Mouse (Mus musculus) layer of hippocampus, postnatal 25 days (tissue): ENCODE data around the gene Itgb1. TPM values are rescaled to one million over a fixed set of nuclear protein-coding genes. Genes with fewer than 3 reads are reported as not detected.
A peak's percentile ranks its signal among the peaks of the same experiment; 100 is the strongest.

ENCODE experiments used
- DNase-seq, 2 experiments: peaks; one replicate each; pipeline ENCODE4 v3.0.0; 2022; ENCODE audit warnings: mixed read lengths in 2 of 2, low spot score in 1 of 2; ENCODE audit errors: extremely low spot score in 1 of 2
- total RNA-seq, 2 experiments: library from RNA; stranded (reverse); gene quantifications; 2 replicates each; pipeline ENCODE4 v1.2.3; 2021

The Itgb1 gene
- total RNA-seq, 2 experiments from 2014 or later: 49.0 to 51.7 TPM

DNA sequence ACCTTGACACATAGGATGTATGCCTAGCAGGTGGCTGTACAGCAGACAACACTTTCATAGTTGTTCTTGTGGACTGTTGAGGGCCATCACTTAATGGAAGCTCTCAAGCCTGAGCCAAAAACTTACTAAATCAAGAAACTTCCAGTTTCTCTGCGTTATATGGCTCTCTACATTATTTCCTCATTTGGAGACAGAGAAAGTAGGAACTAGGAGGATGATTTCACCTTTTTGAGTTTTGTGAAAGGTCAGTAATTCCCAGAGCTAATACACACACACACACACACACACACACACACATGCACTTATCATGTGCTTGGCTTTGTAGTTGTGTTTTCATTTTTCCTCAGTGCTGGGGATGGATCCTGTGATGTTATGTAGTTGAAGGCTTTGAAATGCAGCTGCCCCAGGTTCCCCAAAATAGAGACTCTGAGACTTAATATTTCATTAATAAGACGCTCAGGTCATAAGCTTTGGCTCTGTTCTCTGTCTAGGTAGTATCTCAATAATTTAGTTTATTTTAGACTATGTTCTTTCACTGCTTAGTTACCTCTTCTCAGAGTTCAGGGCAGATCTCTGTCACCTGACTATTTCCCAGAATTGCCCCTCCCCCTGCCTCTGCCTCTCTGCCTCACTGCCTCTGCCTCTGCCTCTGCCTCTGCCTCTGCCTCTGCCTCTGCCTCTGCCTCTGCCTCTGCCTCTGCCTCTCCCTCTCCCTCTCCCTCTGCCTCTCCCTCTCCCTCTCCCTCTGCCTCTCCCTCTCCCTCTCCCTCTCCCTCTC, 4.7 kb upstream of the Itgb1 start:
- DNase-seq: no peak

DNA sequence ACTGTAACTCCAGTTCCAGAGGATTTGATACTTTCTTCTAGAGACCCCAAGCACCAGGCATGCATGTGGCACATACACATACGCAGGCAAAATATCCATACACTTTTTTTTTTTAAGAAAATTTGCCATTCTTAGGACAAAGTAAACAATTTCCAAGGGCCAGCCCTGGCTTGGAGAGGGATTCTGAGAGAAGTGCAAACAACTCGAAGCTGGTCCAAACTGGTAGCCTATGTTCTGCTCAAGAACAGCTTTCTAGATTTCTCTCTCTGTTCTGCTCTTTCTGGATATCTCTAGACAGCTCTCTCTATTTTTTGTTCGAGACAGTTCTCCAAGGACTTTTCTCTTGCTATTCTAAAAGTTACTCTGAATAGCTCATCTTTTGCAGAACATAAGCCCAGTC, 3.5 kb upstream of the Itgb1 start:
- DNase-seq: no peak

- DNase-seq: no peak
Measured at GRCm38 (mm10) chr8:128684609-128685506, 596 bp upstream of the Itgb1 start.

GRCm38 (mm10) chr8:128686429-128686990, 1.1 kb downstream of the Itgb1 start:
- DNase-seq: no peak

DNA sequence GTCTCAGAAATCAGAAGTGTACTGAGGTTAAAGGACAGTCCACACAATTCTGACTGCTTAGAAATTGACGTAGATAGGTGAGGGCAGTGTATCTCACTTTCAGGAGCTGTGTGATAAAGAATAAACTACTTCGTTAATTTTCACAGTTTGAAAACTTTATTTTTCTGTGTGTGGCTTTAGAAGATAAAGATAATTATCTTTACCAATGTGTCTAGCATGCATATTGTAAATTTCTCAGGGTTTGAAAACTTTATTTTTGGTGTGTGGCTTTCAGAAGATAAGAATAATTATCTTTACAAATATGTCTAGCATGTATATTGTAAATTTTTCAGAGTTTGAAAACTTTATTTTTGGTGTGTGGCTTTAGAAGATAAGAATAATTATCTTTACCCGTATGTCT, 3.2 kb downstream of the Itgb1 start:
- DNase-seq: no peak

DNA sequence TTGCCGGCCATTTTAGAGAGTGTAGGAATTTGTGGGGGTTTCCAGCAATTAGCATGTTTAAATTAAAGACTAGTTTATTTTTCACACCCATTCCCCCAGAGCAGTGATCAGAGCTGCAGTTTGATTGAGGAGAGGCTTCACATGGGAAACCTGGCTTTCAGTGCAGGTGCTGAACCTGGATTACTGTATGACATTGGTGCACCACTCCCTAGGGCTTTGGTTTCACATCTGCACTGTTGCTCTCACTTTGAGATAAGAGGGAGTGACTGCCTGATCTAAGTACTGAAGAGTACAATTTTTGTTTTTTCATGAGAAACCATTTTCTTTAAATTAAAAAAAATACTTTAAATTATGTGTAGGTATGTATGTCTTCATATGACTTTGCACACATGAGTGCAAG, 4.6 kb downstream of the Itgb1 start:
- DNase-seq: no peak

DNA sequence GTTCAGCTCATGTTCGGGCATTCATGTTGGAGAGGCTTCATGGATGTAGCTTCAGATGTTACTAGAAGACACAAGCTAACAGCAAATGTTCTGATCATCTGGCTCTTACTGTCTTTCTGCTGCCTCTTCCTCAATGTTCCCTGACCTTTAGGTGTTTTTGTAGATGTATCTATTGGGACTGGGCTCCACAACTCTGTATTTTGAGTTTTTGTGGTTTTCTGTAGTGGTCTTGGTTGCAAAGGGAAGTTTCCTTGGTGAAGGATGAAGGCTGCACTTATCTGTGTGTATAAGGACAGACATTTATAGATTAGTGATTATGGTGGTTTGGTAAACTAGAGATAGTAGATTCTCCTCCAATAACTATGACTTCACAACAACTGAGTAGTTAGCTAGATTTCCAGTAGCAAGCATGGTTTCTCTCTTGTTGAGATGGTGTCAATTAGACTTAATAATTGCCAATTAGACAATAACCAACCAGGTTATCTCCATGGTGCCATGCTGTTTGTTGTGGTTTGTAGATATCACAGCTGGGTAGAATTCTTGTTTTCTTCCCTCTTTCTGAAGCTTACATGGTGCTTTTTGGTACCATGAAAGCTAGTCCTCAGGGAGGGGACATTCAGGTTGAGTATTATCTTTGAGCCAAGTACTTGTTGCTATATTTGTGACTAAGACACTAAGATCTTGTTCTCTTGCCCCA, 11.4 kb downstream of the Itgb1 start:
- no peak for DNase-seq

GRCm38 (mm10) chr8:128697945-128698344, 12.5 kb downstream of the Itgb1 start:
- no peak for DNase-seq

DNA sequence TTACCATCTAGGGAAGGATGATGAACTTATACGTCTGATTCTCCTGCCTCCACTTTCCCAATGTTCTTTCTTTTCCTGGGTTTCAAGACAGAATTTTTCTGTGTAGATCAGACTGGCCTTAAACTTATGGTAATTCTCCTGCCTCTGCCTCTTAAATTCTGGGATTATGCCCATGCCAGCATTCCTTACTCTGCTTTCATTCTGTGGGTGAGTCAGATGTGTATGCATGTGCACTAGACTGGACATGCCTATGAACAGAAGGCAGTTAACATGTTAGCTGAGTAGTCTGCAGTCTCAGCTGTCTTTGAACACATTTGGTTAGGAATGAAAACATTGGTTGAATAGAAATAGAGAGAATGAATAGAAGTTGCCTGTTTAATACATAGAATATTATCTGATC, 18.9 kb downstream of the Itgb1 start:
- DNase-seq: no peak

DNA sequence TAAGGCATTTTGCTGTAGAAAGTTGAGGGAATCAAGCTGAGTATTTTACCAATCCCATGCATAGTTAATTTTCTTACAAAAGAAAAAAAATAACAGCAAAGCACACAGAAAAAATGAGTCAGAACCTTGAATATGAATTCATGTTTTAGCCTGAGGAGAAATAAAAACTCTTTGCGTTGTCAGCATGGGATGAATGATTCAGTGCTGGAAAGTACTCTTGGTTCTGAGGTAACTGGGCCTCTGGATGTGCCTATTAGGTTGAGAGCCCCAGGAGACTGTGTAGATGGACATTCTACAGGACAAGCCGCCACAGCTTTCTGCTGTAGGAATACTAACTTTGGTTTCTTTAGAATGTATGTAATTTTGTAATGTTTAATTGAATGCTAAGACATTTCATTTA, 19.4 kb downstream of the Itgb1 start:
- DNase-seq: no peak

DNA sequence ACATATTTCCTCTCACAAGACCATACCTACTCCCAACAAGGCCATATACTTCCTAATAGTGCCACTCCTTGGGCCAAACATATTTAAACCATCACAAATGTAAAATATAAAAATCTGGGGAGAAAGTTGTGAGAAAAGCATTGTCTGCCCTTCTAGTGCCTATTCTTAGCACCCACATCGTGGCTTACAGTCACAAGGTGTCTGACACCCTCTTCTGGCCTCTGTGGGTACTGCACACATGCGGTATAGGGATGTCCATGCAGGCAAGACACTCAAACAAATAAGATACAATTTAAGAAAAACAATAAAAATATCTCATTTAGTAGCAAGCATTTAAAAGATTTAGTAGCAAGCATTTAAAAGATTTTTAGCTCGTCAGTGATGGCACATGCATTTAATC, 23.8 kb downstream of the Itgb1 start:
- peak; percentile 44 to 84 for DNase-seq

GRCm38 (mm10) chr8:128716184-128716583, 30.7 kb downstream of the Itgb1 start:
- DNase-seq: no peak

- DNase-seq: no peak
Measured at GRCm38 (mm10) chr8:128724819-128725218, 39.4 kb downstream of the Itgb1 start.

DNA sequence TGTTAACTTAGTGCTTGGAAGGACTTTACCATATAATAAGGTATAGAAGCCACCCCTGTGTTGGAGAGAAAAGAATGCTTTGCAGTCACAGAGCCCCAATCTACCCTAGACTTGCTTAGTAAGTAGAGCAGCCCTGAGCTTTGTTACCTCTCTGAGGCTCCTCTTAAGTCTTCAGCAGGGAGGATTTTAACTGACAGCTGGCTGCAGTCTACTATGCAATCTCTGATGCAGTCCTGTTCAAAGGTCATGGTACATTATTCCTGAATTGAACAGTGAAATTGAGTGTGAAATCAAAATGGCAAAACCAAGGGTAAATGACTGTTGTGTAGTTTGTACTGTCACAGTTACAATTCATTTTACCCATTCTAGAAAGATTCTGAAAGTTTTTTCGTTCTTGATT, 41.8 kb downstream of the Itgb1 start:
- no peak for DNase-seq

- no peak for DNase-seq
Measured at GRCm38 (mm10) chr8:128732254-128732653, 46.8 kb downstream of the Itgb1 start.

- no peak for DNase-seq
Measured at GRCm38 (mm10) chr8:128734118-128734517, 48.7 kb downstream of the Itgb1 start.

GRCm38 (mm10) chr8:128735692-128736091, 50.2 kb downstream of the Itgb1 start:
- no peak for DNase-seq
